Comparison of ENCODE assay signal across 13 mouse cellular contexts in genomic region chr2:156295601-156296063, GRCm38 (mm10). TPM values are rescaled to one million over a fixed set of nuclear protein-coding genes. Genes with fewer than 3 reads are reported as not detected.
DNase-seq lines count a peak whose midpoint lies in the region; ATAC-seq and TF ChIP-seq lines count a peak whose summit lies in the region.
"Had no signal": no experiment of that assay in that cellular context is flagged by ENCODE, and none has a peak within 500 bp of the region (broad histone marks: within the 10 kb centered on the region; RNA-seq: fewer than 3 reads in every experiment).

No protein-coding gene starts in this region.

- DNase-seq in A20 (ENCODE audit: low read depth, low spot score) (peak; percentile 76), CH12.LX (ENCODE audit: extremely low read depth) (peak; percentile 52)
- peak; percentile 83 to 89 for DNase-seq in kidney, adult 8-10 months
- DNase-seq in cerebellum, adult 11 months: no peak
- no peak for DNase-seq in right cerebral cortex, adult 18-20 months
- DNase-seq: adrenal gland, postnatal 25 days; cerebellum, adult 11-12 months; gastrocnemius, postnatal 14 days; thymus, postnatal 25 days had no signal

- ATAC-seq in megakaryocyte, adult 5-6 weeks (ENCODE audit: poor library complexity, severe bottlenecking): peak; percentile 62
- ATAC-seq in cerebellum, adult (ENCODE audit: insufficient number of reproducible peaks, low FRiP score, low TSS enrichment): no peak
- ATAC-seq: forebrain, embryonic 16.5 days had no signal

- H3K36me3 ChIP-seq in CH12.LX (replicated peaks in 1 of 2; ENCODE audit: control insufficient read depth in 1 of 2, insufficient read depth in 1 of 2, low read length in 1 of 2): peaks cover 48 to 78% of the 10 kb centered on the region in 2 experiments

- H3K4me1 ChIP-seq in CH12.LX (ENCODE audit: control insufficient read depth in 1 of 2, insufficient read depth in 2 of 2): peaks cover 4 to 55% of the 10 kb centered on the region in 2 experiments; a peak in 3 of 4 replicates

- H3K9ac ChIP-seq in CH12.LX (ENCODE audit: insufficient read depth, low read depth): no peak overlapping the region
- H3K9ac ChIP-seq: heart, embryonic 13.5 days had no signal

- H3K27me3 ChIP-seq in CH12.LX (replicated peaks): no peaks in the 10 kb centered on the region
- H3K27me3 ChIP-seq: heart, embryonic 13.5 days had no signal

- dilution Hi-C loops in CH12.LX (cut with MboI; ENCODE audit: extremely low pct_ligation_motif_present, extremely low pct_unique_long_range_greater_than_20kb, low sequenced_read_pairs): no loop called here

- no peaks in the 10 kb centered on the region for H3K9me3 ChIP-seq in CH12.LX (replicated peaks; ENCODE audit: low read length)
- H3K9me3 ChIP-seq: heart, embryonic 13.5 days had no signal

- H3K27ac ChIP-seq in CH12.LX (ENCODE audit: insufficient read depth, low read depth): no peak overlapping the region
- H3K27ac ChIP-seq: heart, embryonic 13.5 days had no signal

- no peak overlapping the region for H3K4me2 ChIP-seq in CH12.LX (ENCODE audit: insufficient read depth, low read depth, poor library complexity, severe bottlenecking)
- H3K4me2 ChIP-seq: heart, embryonic 13.5 days had no signal

- in situ Hi-C loops in CH12.LX (cut with MboI; ENCODE audit: low pct_ligation_motif_present, low pct_unique_long_range_greater_than_20kb, low sequenced_read_pairs): loop anchor here (25.0 kb wide), 1 partner anchor 308 kb away; no protein-coding TSS in a partner anchor

- H3K4me3 ChIP-seq in CH12.LX (replicated peaks in 1 of 3; ENCODE audit: low read depth in 2 of 3, low read length in 2 of 3, poor library complexity in 1 of 3): no peak overlapping the region
- H3K4me3 ChIP-seq: heart, embryonic 13.5 days had no signal

- TF ChIP-seq RAD21 in CH12.LX (IDR thresholded peaks at IDR 0.05; ENCODE audit: low read depth, low read length): no peak

- H3K79me2 ChIP-seq in CH12.LX (replicated peaks; ENCODE audit: control insufficient read depth, extremely low read depth, insufficient read depth, poor library complexity, severe bottlenecking): no peaks in the 10 kb centered on the region

- TF ChIP-seq EP300 in CH12.LX (IDR thresholded peaks at IDR 0.05; ENCODE audit: low read length): no peak

- no peak for TF ChIP-seq CTCF in CH12.LX (conservative IDR thresholded peaks at IDR 0.05 in 1 of 2, IDR thresholded peaks at IDR 0.05 in 1 of 2; ENCODE audit: low read depth in 2 of 2, low read length in 2 of 2)

- no peak for TF ChIP-seq POLR2A in CH12.LX (IDR thresholded peaks at IDR 0.05; ENCODE audit: low read depth, low read length)

TF ChIP-seq in CH12.LX, 34 proteins besides CTCF, POLR2A, EP300 and RAD21:
- no peak for TF ChIP-seq MAX (IDR thresholded peaks at IDR 0.05; ENCODE audit: low read length)
TF ChIP-seq in CH12.LX: peak in this region for 0.

RNA-seq across cellular contexts. Expression of gene Cnbd2, which starts 16.5 kb away (rescaled TPM):
- total RNA-seq in CH12.LX (2012; rRNA removed) (2.1 and 3.0 TPM in 2 replicates), CH12.LX (2014; rRNA removed) (0.99 and 1.0 TPM in 2 replicates)
- polyA plus RNA-seq in CH12.LX (2012; ENCODE audit: insufficient read length, low read depth): 2.7 and 3.6 TPM in 2 replicates
- 3.6 and 6.2 TPM in 2 replicates for total RNA-seq in megakaryocyte, adult 5-6 weeks (2015)
- 16.2 and 24.5 TPM in 2 replicates for total RNA-seq in megakaryocyte, adult 5-6 weeks (2017)

RNA-seq across cellular contexts. Expression of gene Scand1, which starts 16.9 kb away (rescaled TPM):
- total RNA-seq in CH12.LX (2012; rRNA removed) (64.0 and 72.6 TPM in 2 replicates), CH12.LX (2014; rRNA removed) (78.5 and 86.6 TPM in 2 replicates)
- polyA plus RNA-seq in CH12.LX (2012; ENCODE audit: insufficient read length, low read depth): 48.5 and 48.7 TPM in 2 replicates
- total RNA-seq in megakaryocyte, adult 5-6 weeks (2015): 5.8 and 11.9 TPM in 2 replicates
- 8.7 and 11.8 TPM in 2 replicates for total RNA-seq in megakaryocyte, adult 5-6 weeks (2017)

Comparison
In these comparisons a context has a peak if more than half of its experiments do, and no peak if none do; other contexts are left out.
1. DNase-seq: peak in A20 (single experiment), CH12.LX (single experiment) and kidney, adult 8-10 months (2 of 2); none in cerebellum, adult 11 months (single experiment) and right cerebral cortex, adult 18-20 months (single experiment).
2. RNA of gene Scand1, which starts 16.9 kb away (total RNA-seq): 64.0 to 86.6 TPM in CH12.LX; 5.8 to 11.9 TPM in megakaryocyte, adult 5-6 weeks; every median in the first group is over 4 times any median in the second.